Mouse (Mus musculus) MEL (cell line): Measurements from ENCODE around the gene Tnfrsf19. TPM values are rescaled to one million over a fixed set of nuclear protein-coding genes. Genes with fewer than 3 reads are reported as not detected.

Experiments
- DNase-seq: peaks from one replicate; pipeline ENCODE4 v3.0.0; 2011; ENCODE audit warnings: low read depth, low spot score
- H3K27ac ChIP-seq: 2 replicates; pipeline ENCODE4 v1.5.1; 2012; ENCODE audit warnings: low read depth, mild to moderate bottlenecking, control low read depth, low read length, moderate library complexity; ENCODE audit not compliant: control insufficient read depth
- H3K27me3 ChIP-seq, 2 experiments: fragments of 150-350 bp in 1 of 2; sonication (generic) in 1 of 2; 2 replicates each; pipeline ENCODE4 v1.6.1; 2012; ENCODE audit warnings: low read length in 2 of 2, mild to moderate bottlenecking in 2 of 2, improper control_type of control experiment in 1 of 2, moderate library complexity in 1 of 2; ENCODE audit not compliant: insufficient read depth in 2 of 2, control insufficient read depth in 1 of 2
- H3K36me3 ChIP-seq, 2 experiments: 2 replicates each; pipeline ENCODE4 v1.6.1; 2012 to 2014; ENCODE audit warnings: low read length in 2 of 2, improper control_type of control experiment in 1 of 2, inconsistent platforms in 1 of 2, mild to moderate bottlenecking in 1 of 2; ENCODE audit not compliant: insufficient read depth in 2 of 2, control insufficient read depth in 1 of 2
- H3K4me1 ChIP-seq, 2 experiments: fragments of 150-350 bp in 1 of 2; sonication (generic) in 1 of 2; 2 replicates each; pipeline ENCODE4 v1.6.1; 2012; ENCODE audit warnings: low read length in 2 of 2, improper control_type of control experiment in 1 of 2, mild to moderate bottlenecking in 1 of 2; ENCODE audit not compliant: insufficient read depth in 2 of 2, control insufficient read depth in 1 of 2
- H3K4me3 ChIP-seq, 2 experiments: fragments of 150-350 bp in 1 of 2; sonication (generic) in 1 of 2; 2 replicates each; pipeline ENCODE4 v1.5.1; 2012; ENCODE audit warnings: low read depth in 2 of 2, low read length in 2 of 2, mild to moderate bottlenecking in 2 of 2, moderate library complexity in 2 of 2, control low read depth in 1 of 2, improper control_type of control experiment in 1 of 2; ENCODE audit not compliant: control insufficient read depth in 1 of 2, insufficient read depth in 1 of 2
- H3K79me2 ChIP-seq: 2 replicates; pipeline ENCODE4 v1.6.1; 2012; ENCODE audit warnings: mild to moderate bottlenecking, low read length, moderate library complexity; ENCODE audit not compliant: control insufficient read depth, poor library complexity, insufficient read depth
- H3K9ac ChIP-seq: 2 replicates; pipeline ENCODE4 v1.6.1; 2012; ENCODE audit warnings: low read depth, mild to moderate bottlenecking, control low read depth, low read length, moderate library complexity; ENCODE audit not compliant: control insufficient read depth, poor library complexity, severe bottlenecking
- H3K9me3 ChIP-seq: fragments of 150-350 bp; sonication (generic); replicated peaks from 2 replicates; pipeline ENCODE4 v1.6.1; 2012; ENCODE audit warnings: mild to moderate bottlenecking, low read length, improper control_type of control experiment, moderate library complexity; ENCODE audit not compliant: insufficient read depth
- CHD1 ChIP-seq: IDR thresholded peaks from 2 replicates; pipeline ENCODE4 v1.6.1; 2012; ENCODE audit warnings: low read depth, mild to moderate bottlenecking, inconsistent platforms, low read length, improper control_type of control experiment
- CTCF ChIP-seq, 3 experiments: IDR thresholded peaks in 2 of 3; conservative IDR thresholded peaks in 1 of 3; 2 replicates each; pipeline ENCODE4 v1.5.1; 2011 to 2012; ENCODE audit warnings: low read length in 3 of 3, low read depth in 2 of 3, mild to moderate bottlenecking in 2 of 3, improper control_type of control experiment in 1 of 3, inconsistent platforms in 1 of 3, mixed read lengths in 1 of 3, moderate library complexity in 1 of 3; ENCODE audit not compliant: control insufficient read depth in 1 of 3, insufficient read depth in 1 of 3, poor library complexity in 1 of 3, severe bottlenecking in 1 of 3
- E2F4 ChIP-seq: IDR thresholded peaks from 2 replicates; pipeline ENCODE4 v1.6.1; 2011; ENCODE audit warnings: low read depth, low read length, improper control_type of control experiment, borderline replicate concordance
- ELF1 ChIP-seq: IDR thresholded peaks from 2 replicates; pipeline ENCODE4 v1.6.1; 2014; ENCODE audit warnings: low read depth, mild to moderate bottlenecking, inconsistent platforms, low read length, improper control_type of control experiment, moderate library complexity
- EP300 ChIP-seq, 2 experiments: IDR thresholded peaks; 2 replicates each; pipeline ENCODE4 v1.6.1; 2011; ENCODE audit warnings: improper control_type of control experiment in 2 of 2, low read length in 2 of 2, low read depth in 1 of 2, mild to moderate bottlenecking in 1 of 2
- GABPA ChIP-seq: IDR thresholded peaks from 2 replicates; pipeline ENCODE4 v1.6.1; 2012; ENCODE audit warnings: low read depth, mild to moderate bottlenecking, inconsistent platforms, low read length, improper control_type of control experiment, moderate library complexity
- GATA1 ChIP-seq: IDR thresholded peaks from 2 replicates; pipeline ENCODE4 v1.6.1; 2011; ENCODE audit warnings: low read depth, low read length, improper control_type of control experiment
- KAT2A ChIP-seq: conservative IDR thresholded peaks from 2 replicates; pipeline ENCODE4 v1.6.1; 2012; ENCODE audit warnings: low read depth, low read length, improper control_type of control experiment, inconsistent platforms
- MAFK ChIP-seq: IDR thresholded peaks from 2 replicates; pipeline ENCODE4 v1.6.1; 2011; ENCODE audit warnings: low read depth, mild to moderate bottlenecking, low read length, improper control_type of control experiment, borderline replicate concordance
- MAZ ChIP-seq: IDR thresholded peaks from 2 replicates; pipeline ENCODE4 v1.6.1; 2012; ENCODE audit warnings: low read depth, mild to moderate bottlenecking, inconsistent platforms, low read length, improper control_type of control experiment
- MEF2A ChIP-seq: IDR thresholded peaks from 2 replicates; pipeline ENCODE4 v1.6.1; 2014; ENCODE audit warnings: low read depth, mild to moderate bottlenecking, inconsistent platforms, low read length, improper control_type of control experiment; ENCODE audit not compliant: poor library complexity, insufficient replicate concordance, severe bottlenecking; ENCODE audit errors: extremely low read depth
- MYB ChIP-seq: IDR thresholded peaks from 2 replicates; pipeline ENCODE4 v1.6.1; 2011; ENCODE audit warnings: mild to moderate bottlenecking, low read depth, low read length, improper control_type of control experiment
- MYC ChIP-seq: IDR thresholded peaks from 2 replicates; pipeline ENCODE4 v1.6.1; 2011; ENCODE audit warnings: low read depth, mild to moderate bottlenecking, low read length, improper control_type of control experiment, moderate library complexity
- NELFE ChIP-seq: IDR thresholded peaks from 2 replicates; pipeline ENCODE4 v1.6.1; 2011; ENCODE audit warnings: low read depth, low read length, improper control_type of control experiment
- NRF1 ChIP-seq: IDR thresholded peaks from 2 replicates; pipeline ENCODE4 v1.6.1; 2014; ENCODE audit warnings: low read depth, mild to moderate bottlenecking, inconsistent platforms, low read length, improper control_type of control experiment, moderate library complexity; ENCODE audit not compliant: poor library complexity, insufficient read depth, severe bottlenecking
- POLR2AphosphoS2 ChIP-seq: IDR thresholded peaks from 2 replicates; pipeline ENCODE4 v1.6.1; 2011; ENCODE audit warnings: low read length, improper control_type of control experiment
- RAD21 ChIP-seq: IDR thresholded peaks from 2 replicates; pipeline ENCODE4 v1.6.1; 2011; ENCODE audit warnings: mild to moderate bottlenecking, low read depth, low read length, improper control_type of control experiment
- SIN3A ChIP-seq: IDR thresholded peaks from 2 replicates; pipeline ENCODE4 v1.6.1; 2012; ENCODE audit warnings: low read length, improper control_type of control experiment, inconsistent platforms
- SMC3 ChIP-seq: IDR thresholded peaks from 2 replicates; pipeline ENCODE4 v1.6.1; 2011; ENCODE audit warnings: low read depth, low read length, improper control_type of control experiment
- TAL1 ChIP-seq: IDR thresholded peaks from 2 replicates; pipeline ENCODE4 v1.6.1; 2012; ENCODE audit warnings: mild to moderate bottlenecking, inconsistent platforms, low read length, moderate library complexity, mixed read lengths
- TCF12 ChIP-seq: IDR thresholded peaks from 2 replicates; pipeline ENCODE4 v1.6.1; 2014; ENCODE audit warnings: low read depth, mild to moderate bottlenecking, inconsistent platforms, low read length, improper control_type of control experiment, moderate library complexity
- UBTF ChIP-seq: IDR thresholded peaks from 2 replicates; pipeline ENCODE4 v1.6.1; 2012; ENCODE audit warnings: low read depth, mild to moderate bottlenecking, inconsistent platforms, low read length, improper control_type of control experiment, moderate library complexity, borderline replicate concordance; ENCODE audit not compliant: insufficient read depth
- USF1 ChIP-seq: IDR thresholded peaks from 2 replicates; pipeline ENCODE4 v1.6.1; 2014; ENCODE audit warnings: low read depth, mild to moderate bottlenecking, inconsistent platforms, low read length, improper control_type of control experiment, moderate library complexity
- ZKSCAN1 ChIP-seq: IDR thresholded peaks from 2 replicates; pipeline ENCODE4 v1.6.1; 2012; ENCODE audit warnings: low read depth, mild to moderate bottlenecking, inconsistent platforms, low read length, improper control_type of control experiment, moderate library complexity
- ZMIZ1 ChIP-seq: IDR thresholded peaks from 2 replicates; pipeline ENCODE4 v1.6.1; 2012; ENCODE audit warnings: low read depth, mild to moderate bottlenecking, inconsistent platforms, low read length, improper control_type of control experiment, moderate library complexity
- polyA plus RNA-seq, 2 experiments: library from polyadenylated mRNA; stranded (reverse) in 1 of 2; unstranded in 1 of 2; fragments of >175 nt in 1 of 2; fragments of >200 nt in 1 of 2; gene quantifications; 2 replicates each; pipeline versions ENCODE4 v1.2.1 to v1.2.4; 2012; ENCODE audit warnings: low replicate concordance in 2 of 2, low read depth in 1 of 2; ENCODE audit not compliant: insufficient read length in 2 of 2, insufficient read depth in 1 of 2, missing spikeins in 1 of 2
- total RNA-seq: library from RNA; depleted of rRNA; stranded (reverse); fragments of 300-350 nt; gene quantifications from 2 replicates; pipeline ENCODE4 v1.2.3, GENCODE M21; 2012

Gene Tnfrsf19
- total and polyA plus RNA-seq, 3 experiments, result not detected

DNA sequence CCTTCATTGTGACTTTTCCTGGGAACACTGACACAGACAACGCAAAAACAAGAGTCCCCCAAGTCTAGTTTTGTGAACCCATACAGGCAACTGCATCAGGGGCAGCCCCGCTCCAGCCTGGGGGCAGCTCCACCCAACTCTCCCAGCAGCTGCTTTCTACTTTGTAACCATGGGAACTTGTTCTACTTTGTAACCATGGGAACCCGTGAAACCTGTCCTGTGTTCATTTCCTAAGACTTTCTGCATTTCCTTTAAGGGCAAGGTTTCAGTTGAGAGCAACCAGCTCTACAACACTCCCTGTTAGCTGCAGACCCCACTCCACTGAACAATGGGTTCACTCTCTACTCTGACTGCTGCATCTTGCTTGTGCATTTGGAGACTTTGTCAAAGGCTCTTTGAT is 15.4 kb upstream of the Tnfrsf19 start:
- DNase-seq, result no peak

DNA sequence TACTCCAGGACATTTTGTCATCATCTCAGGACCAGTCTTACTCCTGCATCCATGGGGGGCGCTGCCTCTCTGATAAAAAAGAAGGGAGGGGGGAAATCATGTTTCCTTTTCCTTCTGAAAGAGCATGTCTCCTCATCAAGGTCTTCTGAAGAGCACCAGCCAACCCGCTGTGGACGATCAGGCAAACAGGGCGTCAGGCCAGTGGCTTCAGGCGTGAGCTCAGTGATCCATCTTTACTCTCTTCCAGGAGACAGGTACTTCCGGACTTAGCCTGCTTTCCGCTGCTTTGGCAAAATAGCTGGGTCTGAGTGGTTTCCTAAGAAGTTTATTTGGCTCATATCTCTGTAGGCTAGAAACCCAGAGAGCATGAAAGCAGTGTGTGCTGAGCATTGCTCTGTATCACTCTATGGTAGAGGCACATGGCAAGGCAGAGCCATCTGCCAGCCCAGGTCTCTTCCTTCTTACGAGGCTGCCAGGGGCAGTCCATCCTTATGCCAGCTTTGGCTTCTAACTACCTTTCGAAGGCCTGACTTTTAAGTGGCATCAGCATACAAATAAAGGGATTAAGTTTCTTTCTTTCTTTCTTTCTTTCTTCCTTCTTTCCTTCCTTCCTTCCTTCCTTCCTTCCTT is 13.1 kb upstream of the Tnfrsf19 start:
- Histone ChIP-seq H3K27me3 (peaks cover 0 to 1% of the 10 kb centered on the region in 2 experiments; a peak in 3 of 4 replicates), H3K4me1 (no peaks in the 10 kb centered on the region), H3K36me3 (no peaks in the 10 kb centered on the region), H3K4me3 (no peak overlapping the region), H3K27ac (no peak overlapping the region), H3K9me3 (no peaks in the 10 kb centered on the region)
- TF ChIP-seq SIN3A (no peak), MAZ (no peak), E2F4 (no peak), CHD1 (no peak), MYC (no peak), RAD21 (no peak), NELFE (no peak), ZMIZ1 (no peak), USF1 (no peak), GABPA (no peak), CTCF (IDR thresholded peaks at IDR 0.05 in 2 of 3, conservative IDR thresholded peaks at IDR 0.05 in 1 of 3; ENCODE audit: control insufficient read depth in 1 of 3, insufficient read depth in 1 of 3, low read depth in 2 of 3, low read length in 3 of 3, poor library complexity in 1 of 3, severe bottlenecking in 1 of 3) (no peak), MYB (no peak), NRF1 (no peak), ZKSCAN1 (no peak), MAFK (no peak), MEF2A (no peak), GATA1 (no peak), KAT2A (no peak), POLR2AphosphoS2 (no peak), TCF12 (no peak)
- TF ChIP-seq, all 39 proteins: peak for 0
- DNase-seq, result no peak
- no peak overlapping the region for H3K9ac ChIP-seq
- no peaks in the 10 kb centered on the region for H3K79me2 ChIP-seq

More for the DNA sequence above, 15.4 kb upstream of the Tnfrsf19 start:
- H3K4me1 ChIP-seq, result no peaks in the 10 kb centered on the region
- H3K27ac ChIP-seq, result no peak overlapping the region
- no peaks in the 10 kb centered on the region for H3K36me3 ChIP-seq
- no peak overlapping the region for H3K9ac ChIP-seq
- H3K27me3 ChIP-seq, result peaks cover 0 to 3% of the 10 kb centered on the region in 2 experiments; a peak in 3 of 4 replicates
- H3K9me3 ChIP-seq, result no peaks in the 10 kb centered on the region
- no peaks in the 10 kb centered on the region for H3K79me2 ChIP-seq
- TF ChIP-seq ELF1, result no peak
- no peak for TF ChIP-seq E2F4
- no peak for TF ChIP-seq TAL1
- no peak for TF ChIP-seq MEF2A
- no peak for TF ChIP-seq EP300 (IDR thresholded peaks at IDR 0.05; ENCODE audit: low read depth in 1 of 2, low read length in 2 of 2)
- TF ChIP-seq NELFE, result no peak
- TF ChIP-seq UBTF, result no peak
- TF ChIP-seq SMC3, result no peak
- TF ChIP-seq MYC, result no peak
- no peak overlapping the region for H3K4me3 ChIP-seq
